Mouse (Mus musculus): Measurements from ENCODE around the gene Cd248.

DNA sequence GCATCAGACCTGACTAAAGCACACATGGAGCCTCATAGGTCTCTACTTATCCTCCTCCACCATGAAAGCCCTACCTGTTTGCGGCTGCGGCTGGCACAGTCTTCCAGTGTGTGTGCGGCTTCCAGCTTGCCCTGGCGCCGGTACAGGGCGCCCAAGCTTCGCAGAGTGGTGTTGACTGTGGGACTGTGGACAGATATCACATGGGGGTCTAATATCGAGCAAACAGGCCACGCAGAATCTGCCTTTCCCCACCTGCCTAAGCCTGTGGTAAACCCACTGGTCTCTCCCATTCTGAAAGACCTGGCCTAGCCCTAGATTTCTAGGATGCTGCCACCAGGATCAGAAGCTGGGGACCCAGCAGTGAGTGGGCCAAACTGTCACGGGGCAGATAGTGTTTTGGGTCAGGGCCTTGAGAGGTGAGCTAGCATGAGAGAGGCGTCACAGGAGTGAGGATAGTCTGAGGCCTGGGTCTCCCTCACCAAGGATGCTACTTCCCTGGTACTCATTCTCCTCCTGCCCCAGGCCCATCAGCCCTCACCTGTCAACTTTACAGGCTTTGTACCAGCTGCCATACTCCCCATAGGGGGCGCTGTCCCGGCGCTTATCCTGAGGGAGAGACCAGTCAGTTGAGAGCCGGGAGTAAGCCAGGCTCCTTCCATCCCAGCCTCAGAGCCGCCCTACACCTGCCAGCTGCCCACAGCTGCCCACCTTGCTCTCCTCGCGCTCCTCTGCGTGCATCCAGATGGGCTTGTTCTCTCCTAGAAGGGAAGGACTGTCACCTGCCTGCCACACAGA lies 42.0 kb downstream of the Cd248 start:
- TF ChIP-seq CTCF (IDR thresholded peaks at IDR 0.05; ENCODE audit: borderline replicate concordance, extremely low read depth, insufficient read depth, insufficient read length) (peak; percentile 39; the same call in 1 of the 2 replicates), POLR2A (IDR thresholded peaks at IDR 0.05; ENCODE audit: borderline replicate concordance, extremely low read depth, insufficient read depth, insufficient read length, poor library complexity, severe bottlenecking) (no peak)

All from brain, embryonic 14.5 days (tissue).